Mouse (Mus musculus) hindbrain, embryonic 14.5 days (tissue): Measurements from ENCODE around the gene Lrrc28. TPM values are rescaled to one million over a fixed set of nuclear protein-coding genes. Genes with fewer than 3 reads are reported as not detected.
"Not testable (repeated sequence)": the region's sequence is repeated elsewhere in the genome, so short reads cannot be mapped to it uniquely, and the experiment has no call there.

Experiments
- ATAC-seq: fragments of 200-750 bp; cut with Nextera tagmentation; 2 replicates; pipeline ENCODE4 v1.8.0; 2017; ENCODE audit warnings: moderate number of reproducible peaks, mild to moderate bottlenecking, moderate TSS enrichment, moderate library complexity; ENCODE audit not compliant: low FRiP score
- DNase-seq: peaks from one replicate; pipeline ENCODE4 v3.0.0-alpha.2; 2015; ENCODE audit warnings: low spot score
- H3K27ac ChIP-seq: fragments of 300-500 bp; sonication (generic); 2 replicates; pipeline ENCODE4 v1.5.1; 2014; ENCODE audit warnings: mild to moderate bottlenecking, moderate library complexity
- H3K27me3 ChIP-seq: fragments of 300-500 bp; sonication (generic); 2 replicates; pipeline ENCODE4 v1.6.1; 2014; ENCODE audit warnings: mild to moderate bottlenecking, low read length, mixed read lengths; ENCODE audit not compliant: control insufficient read depth, insufficient read depth
- H3K36me3 ChIP-seq: fragments of 300-500 bp; sonication (generic); replicated peaks from 2 replicates; pipeline ENCODE4 v1.6.1; 2014; ENCODE audit not compliant: control insufficient read depth, insufficient read depth
- H3K4me1 ChIP-seq: fragments of 300-500 bp; sonication (generic); replicated peaks from 2 replicates; pipeline ENCODE4 v1.6.1; 2014; ENCODE audit warnings: antibody characterized with exemption, low read length, mixed read lengths; ENCODE audit not compliant: control insufficient read depth, insufficient read depth
- H3K4me2 ChIP-seq: fragments of 300-500 bp; sonication (generic); replicated peaks from 2 replicates; pipeline ENCODE4 v1.6.1; 2014; ENCODE audit warnings: mild to moderate bottlenecking, moderate library complexity
- H3K4me3 ChIP-seq: fragments of 300-500 bp; sonication (generic); replicated peaks from 2 replicates; pipeline ENCODE4 v1.5.1; 2014; ENCODE audit warnings: mild to moderate bottlenecking, low read length
- H3K9ac ChIP-seq: fragments of 300-500 bp; sonication (generic); 2 replicates; pipeline ENCODE4 v1.6.1; 2014
- H3K9me3 ChIP-seq: fragments of 300-500 bp; sonication (generic); 2 replicates; pipeline ENCODE4 v1.6.1; 2016; ENCODE audit warnings: low read length; ENCODE audit not compliant: control insufficient read depth
- WGBS: fragments of 180-500 bp; shearing (Covaris S2); extraction: QIAGEN DNeasy Blood & Tissue Kit; methylation state at CpG from one replicate; pipeline ENCODE4 v1.1.7; 2014; 5-methylcytosine and 5-hydroxymethylcytosine counted together
- polyA plus RNA-seq: library from polyadenylated mRNA; unstranded; fragments of >200 nt; fragmentation: Nextera tagmentation; extraction: Ambion mirVana; gene quantifications from 2 replicates; pipeline ENCODE4 v1.2.1, GENCODE M21; 2014

Gene Lrrc28
- polyA plus RNA-seq, 1 experiment from 2014 or later: 28.4 TPM

- 89% methylated on average over 11 of the region's 11 CpGs for WGBS
Measured at GRCm38 (mm10) chr7:67536588-67537372, 108.3 kb downstream of the Lrrc28 start.

DNA sequence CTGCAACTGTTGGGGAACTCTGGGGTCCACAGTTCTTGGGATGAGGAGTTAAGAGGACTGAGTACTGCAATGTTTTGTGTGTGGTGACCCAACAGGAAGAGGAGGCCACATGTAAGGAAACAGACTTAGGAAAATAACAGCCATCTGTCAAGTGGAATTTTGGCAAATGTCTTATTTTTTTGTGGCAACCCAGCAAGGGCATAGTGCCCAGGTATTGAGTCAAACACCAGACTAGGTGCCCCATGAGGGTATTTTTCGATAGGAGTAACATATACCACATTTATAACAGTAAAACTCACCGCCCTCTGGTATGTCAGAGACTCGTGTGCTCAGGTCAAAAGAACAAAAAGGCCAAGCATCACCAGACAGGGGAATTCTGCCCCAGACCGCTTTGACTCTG, 109.1 kb downstream of the Lrrc28 start:
- no peak overlapping the region for H3K4me3 ChIP-seq
- ATAC-seq: no peak
- H3K36me3 ChIP-seq: no peaks in the 10 kb centered on the region
- H3K4me2 ChIP-seq: no peak overlapping the region
- no peaks in the 10 kb centered on the region for H3K9me3 ChIP-seq
- H3K4me1 ChIP-seq: no peaks in the 10 kb centered on the region
- H3K27ac ChIP-seq: no peak overlapping the region
- H3K9ac ChIP-seq: no peak overlapping the region
- H3K27me3 ChIP-seq: no peaks in the 10 kb centered on the region
- 86% methylated on average over 4 of the region's 4 CpGs for WGBS
- DNase-seq: no peak

More at GRCm38 (mm10) chr7:67536588-67537372, 108.3 kb downstream of the Lrrc28 start:
- Histone ChIP-seq H3K4me1 (no peaks in the 10 kb centered on the region), H3K4me3 (no peak overlapping the region), H3K4me2 (no peak overlapping the region), H3K27ac (0 out of 2 replicates have a peak overlapping the region, but pooled peaks have one; percentile 2), H3K9ac (no peak overlapping the region), H3K36me3 (no peaks in the 10 kb centered on the region), H3K27me3 (no peaks in the 10 kb centered on the region), H3K9me3 (no peaks in the 10 kb centered on the region)
- DNase-seq (no peak), ATAC-seq (no peak)

DNA sequence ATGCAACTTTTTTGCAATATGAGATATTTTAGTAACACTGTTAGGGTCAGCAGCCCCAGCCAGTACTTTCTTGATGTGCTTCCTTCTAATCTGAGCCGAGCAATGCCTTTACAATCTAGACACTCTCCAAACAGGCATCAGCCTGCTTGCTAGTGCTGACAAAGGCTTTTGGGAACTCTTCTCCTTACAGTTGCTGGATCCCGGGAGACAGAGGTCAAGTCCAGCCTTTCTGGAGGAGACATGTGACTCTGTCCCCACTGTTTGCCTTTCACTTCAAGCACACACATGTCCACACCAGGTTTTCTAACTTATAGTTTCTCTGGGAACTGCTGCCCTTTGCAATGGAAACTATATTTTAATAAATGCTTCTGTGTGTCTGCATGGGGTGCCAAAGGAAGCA, 114.1 kb downstream of the Lrrc28 start:
- no peaks in the 10 kb centered on the region for H3K27me3 ChIP-seq
- H3K9me3 ChIP-seq: no peaks in the 10 kb centered on the region
- 57% methylated on average over 2 of the region's 2 CpGs for WGBS
- no peak overlapping the region for H3K4me2 ChIP-seq
- no peak overlapping the region for H3K9ac ChIP-seq
- DNase-seq (no peak), ATAC-seq (no peak)
- no peaks in the 10 kb centered on the region for H3K4me1 ChIP-seq
- H3K36me3 ChIP-seq: peaks cover 5% of the 10 kb centered on the region; the same call in 1 of the 2 replicates
- no peak overlapping the region for H3K27ac ChIP-seq
- H3K4me3 ChIP-seq: no peak overlapping the region

DNA sequence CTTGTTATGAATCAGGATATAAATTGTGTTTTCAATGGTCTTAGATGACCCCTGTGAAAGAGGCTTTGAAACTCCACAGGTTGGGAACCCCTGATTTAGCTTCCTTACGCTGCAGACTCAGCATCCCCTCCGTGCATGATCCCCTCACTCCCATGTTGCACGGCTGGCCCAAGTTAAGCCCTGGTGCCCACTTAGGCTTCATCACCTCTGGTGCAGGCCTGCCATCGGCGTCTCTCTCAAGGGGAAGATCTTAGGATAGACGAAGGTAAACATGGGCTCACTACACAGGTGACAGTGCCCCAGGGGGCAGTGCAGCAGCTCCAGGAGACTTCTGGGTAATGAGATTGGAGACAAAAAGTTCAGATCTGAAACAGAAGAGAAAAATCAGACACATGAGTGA, 115.7 kb downstream of the Lrrc28 start:
- Histone ChIP-seq H3K9me3 (no peaks in the 10 kb centered on the region), H3K27ac (no peak overlapping the region), H3K9ac (no peak overlapping the region), H3K4me1 (no peaks in the 10 kb centered on the region), H3K27me3 (no peaks in the 10 kb centered on the region), H3K36me3 (peaks cover 5% of the 10 kb centered on the region; the same call in 1 of the 2 replicates), H3K4me3 (no peak overlapping the region), H3K4me2 (no peak overlapping the region)
- WGBS: 86% methylated on average over 6 of the region's 6 CpGs
- ATAC-seq (no peak), DNase-seq (no peak)

DNA sequence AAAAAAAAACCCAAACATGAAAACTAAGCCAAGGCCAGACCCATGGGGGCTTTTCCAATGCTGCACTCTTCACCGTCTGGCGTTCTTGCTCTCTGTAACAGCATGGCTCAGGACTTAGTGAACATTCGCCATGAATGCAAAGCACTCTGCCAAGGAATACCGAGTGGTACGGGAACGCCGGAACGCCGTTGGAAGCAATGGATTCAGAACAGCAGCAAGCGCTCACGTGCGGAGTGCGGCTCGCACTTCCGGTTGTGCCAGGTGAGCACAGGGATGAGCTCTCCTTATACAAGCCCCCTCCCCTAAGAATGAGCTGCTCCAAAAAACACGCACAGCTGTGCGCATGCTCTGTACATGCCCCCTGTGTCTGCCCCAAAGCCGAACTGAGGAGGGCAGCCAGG, 116.2 kb downstream of the Lrrc28 start:
- no peak overlapping the region for H3K27ac ChIP-seq
- ATAC-seq (no peak), DNase-seq (no peak)
- H3K36me3 ChIP-seq: peaks cover 5% of the 10 kb centered on the region; the same call in 1 of the 2 replicates
- H3K4me2 ChIP-seq: no peak overlapping the region
- 88% methylated on average over 18 of the region's 18 CpGs for WGBS
- no peaks in the 10 kb centered on the region for H3K4me1 ChIP-seq
- H3K9me3 ChIP-seq: no peaks in the 10 kb centered on the region
- no peak overlapping the region for H3K9ac ChIP-seq
- no peaks in the 10 kb centered on the region for H3K27me3 ChIP-seq
- H3K4me3 ChIP-seq: no peak overlapping the region

- WGBS: 71% methylated on average over 10 of the region's 10 CpGs
- DNase-seq: no peak
Measured at GRCm38 (mm10) chr7:67528063-67528811, 116.8 kb downstream of the Lrrc28 start.

DNA sequence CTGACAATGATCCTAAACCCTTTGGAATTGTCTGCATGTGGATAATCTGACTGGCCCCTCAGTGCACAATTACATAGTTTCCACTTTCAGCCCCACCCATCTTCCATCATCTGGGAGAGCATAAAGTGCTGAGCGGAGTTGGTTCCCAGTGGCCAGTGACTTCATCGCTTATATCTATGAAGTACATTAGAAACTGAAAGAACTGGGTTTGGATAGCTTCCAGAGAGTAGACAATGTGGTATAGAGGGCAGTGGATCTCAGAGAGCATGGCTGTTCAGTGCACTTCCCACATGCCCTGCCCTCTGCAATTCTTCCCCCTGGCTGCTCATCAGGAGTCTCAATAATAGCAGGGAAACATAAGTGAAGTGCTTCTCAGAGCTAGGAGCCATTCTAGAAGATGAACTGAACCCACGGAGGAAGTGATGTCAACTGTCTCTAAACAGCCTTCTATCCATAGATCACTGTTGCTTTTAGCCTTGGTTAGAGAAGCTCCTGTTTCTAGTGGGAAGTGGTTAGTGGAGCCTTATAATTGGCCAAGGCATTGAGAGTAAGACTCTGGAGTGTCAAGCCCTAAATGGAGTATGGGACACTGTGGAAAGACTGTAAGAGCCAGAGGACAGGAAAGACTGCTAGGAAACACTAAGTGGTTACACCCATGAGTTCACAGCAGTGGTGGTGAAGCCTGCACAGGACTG, 119.0 kb downstream of the Lrrc28 start:
- no peak for ATAC-seq
- no peak for DNase-seq

More at GRCm38 (mm10) chr7:67528063-67528811, 116.8 kb downstream of the Lrrc28 start:
- Histone ChIP-seq H3K9me3 (no peaks in the 10 kb centered on the region), H3K9ac (no peak overlapping the region), H3K27me3 (no peaks in the 10 kb centered on the region), H3K36me3 (peaks cover 5% of the 10 kb centered on the region; the same call in 1 of the 2 replicates), H3K27ac (peak overlapping the region; percentile 44; the same call in 1 of the 2 replicates), H3K4me1 (no peaks in the 10 kb centered on the region), H3K4me2 (no peak overlapping the region), H3K4me3 (no peak overlapping the region)
- ATAC-seq: peak; percentile 37; the same call in 1 of the 2 replicates

GRCm38 (mm10) chr7:67524069-67524468, 121.0 kb downstream of the Lrrc28 start:
- not testable (repeated sequence) for H3K36me3 ChIP-seq, DNase-seq

More for the DNA sequence above, 119.0 kb downstream of the Lrrc28 start:
- Histone ChIP-seq H3K27ac (no peak overlapping the region), H3K9ac (no peak overlapping the region), H3K4me3 (no peak overlapping the region), H3K4me1 (no peaks in the 10 kb centered on the region), H3K9me3 (no peaks in the 10 kb centered on the region), H3K36me3 (peaks cover 5% of the 10 kb centered on the region; the same call in 1 of the 2 replicates), H3K4me2 (no peak overlapping the region), H3K27me3 (no peaks in the 10 kb centered on the region)
- WGBS: 89% methylated on average over 3 of the region's 3 CpGs

GRCm38 (mm10) chr7:67523400-67523799, 121.7 kb downstream of the Lrrc28 start:
- H3K4me3 ChIP-seq: no peak overlapping the region
- DNase-seq (no peak), ATAC-seq (no peak)
- no peaks in the 10 kb centered on the region for H3K9me3 ChIP-seq
- no peaks in the 10 kb centered on the region for H3K27me3 ChIP-seq
- no peaks in the 10 kb centered on the region for H3K36me3 ChIP-seq
- WGBS: 44% methylated on average over 7 of the region's 7 CpGs
- no peak overlapping the region for H3K9ac ChIP-seq
- H3K4me1 ChIP-seq: no peaks in the 10 kb centered on the region
- no peak overlapping the region for H3K4me2 ChIP-seq
- H3K27ac ChIP-seq: no peak overlapping the region

More at GRCm38 (mm10) chr7:67524069-67524468, 121.0 kb downstream of the Lrrc28 start:
- not testable (repeated sequence) for H3K4me3 ChIP-seq, ATAC-seq, H3K27me3 ChIP-seq, H3K27ac ChIP-seq, H3K9ac ChIP-seq, H3K9me3 ChIP-seq, H3K4me1 ChIP-seq, H3K4me2 ChIP-seq
- WGBS: 92% methylated on average over 7 of the region's 8 CpGs
